ENCODE assay signal across 14 mouse cellular contexts in genomic region chr10:68102566-68102965, GRCm38 (mm10).
DNase-seq lines count a peak whose midpoint lies in the region; ATAC-seq and TF ChIP-seq lines count a peak whose summit lies in the region.
"Had no signal": no experiment of that assay in that cellular context is flagged by ENCODE, and none has a peak within 500 bp of the region (broad histone marks: within the 10 kb centered on the region; RNA-seq: fewer than 3 reads in every experiment).

No protein-coding gene starts in this region.

- no peaks in the 10 kb centered on the region for H3K27me3 ChIP-seq in stomach, embryonic 14.5 days (ENCODE audit: control insufficient read depth, insufficient read depth, low read length)
- no peaks in the 10 kb centered on the region for H3K27me3 ChIP-seq in stomach, postnatal 0 days (ENCODE audit: control insufficient read depth, insufficient read depth, low read length)
- no peaks in the 10 kb centered on the region for H3K27me3 ChIP-seq in heart, postnatal 0 days (ENCODE audit: control insufficient read depth, insufficient read depth, low read length)
- H3K27me3 ChIP-seq: hindbrain, embryonic 12.5 days; neural tube, embryonic 12.5 days had no signal

- TF ChIP-seq CTCF in stomach, postnatal 0 days (IDR thresholded peaks at IDR 0.05; ENCODE audit: low read depth): no peak
- no peak for TF ChIP-seq CTCF in heart, postnatal 0 days (IDR thresholded peaks at IDR 0.05; ENCODE audit: low read depth)

- H3K36me3 ChIP-seq in stomach, embryonic 14.5 days (ENCODE audit: control insufficient read depth, insufficient read depth, low read length): peaks cover 26% of the 10 kb centered on the region
- peaks cover 10% of the 10 kb centered on the region for H3K36me3 ChIP-seq in stomach, postnatal 0 days (ENCODE audit: control insufficient read depth, insufficient read depth, low read length)
- peaks cover 27% of the 10 kb centered on the region for H3K36me3 ChIP-seq in heart, postnatal 0 days (replicated peaks; ENCODE audit: control insufficient read depth, insufficient read depth, low read length)

- peaks cover 38% of the 10 kb centered on the region for H3K4me1 ChIP-seq in stomach, embryonic 14.5 days (ENCODE audit: control insufficient read depth, insufficient read depth, low read length)
- peaks cover 9% of the 10 kb centered on the region for H3K4me1 ChIP-seq in stomach, postnatal 0 days (replicated peaks; ENCODE audit: control insufficient read depth, insufficient read depth)
- H3K4me1 ChIP-seq in heart, postnatal 0 days (ENCODE audit: control insufficient read depth, insufficient read depth): peaks cover 38% of the 10 kb centered on the region

- ATAC-seq in stomach, embryonic 14.5 days (ENCODE audit: insufficient number of reproducible peaks, insufficient read depth, low FRiP score, low read depth): no peak
- ATAC-seq in stomach, postnatal 0 days (ENCODE audit: low FRiP score, low TSS enrichment): no peak
- ATAC-seq in heart, postnatal 0 days (ENCODE audit: insufficient read depth, low read depth): no peak
- ATAC-seq: intestine, postnatal 0 days; midbrain, embryonic 16.5 days had no signal

- H3K9me3 ChIP-seq in stomach, embryonic 14.5 days (ENCODE audit: control insufficient read depth, low read depth, low read length): no peaks in the 10 kb centered on the region
- no peaks in the 10 kb centered on the region for H3K9me3 ChIP-seq in stomach, postnatal 0 days (ENCODE audit: control insufficient read depth, low read length)
- H3K9me3 ChIP-seq in heart, postnatal 0 days (replicated peaks; ENCODE audit: control insufficient read depth, low read length): no peaks in the 10 kb centered on the region
- H3K9me3 ChIP-seq: hindbrain, embryonic 12.5 days; neural tube, embryonic 12.5 days had no signal

- DNase-seq in stomach, postnatal 0 days (ENCODE audit: low spot score): no peak
- peak; percentile 56 for DNase-seq in gastrocnemius, postnatal 25 days
- no peak for DNase-seq in heart, postnatal 0 days (ENCODE audit: low spot score)
- DNase-seq in c-Kit-positive CD71-positive TER-119-positive erythroid progenitor cells, embryonic 14.5 days (ENCODE audit: low spot score): no peak
- DNase-seq in frontal cortex, adult 2 months (ENCODE audit: extremely low spot score in 1 of 2, low spot score in 1 of 2): no peak
- DNase-seq in cerebellum, postnatal 14 days: no peak
- DNase-seq: cerebellum, adult 11-12 months; kidney, postnatal 14 days; lung, postnatal 4 days had no signal

- no peak overlapping the region for H3K4me2 ChIP-seq in stomach, embryonic 14.5 days (replicated peaks; ENCODE audit: low read depth, low read length)
- H3K4me2 ChIP-seq in stomach, postnatal 0 days (replicated peaks; ENCODE audit: low read depth): no peak overlapping the region
- H3K4me2 ChIP-seq in heart, postnatal 0 days (ENCODE audit: low read depth, low read length): no peak overlapping the region
- H3K4me2 ChIP-seq: hindbrain, embryonic 12.5 days; neural tube, embryonic 12.5 days had no signal

- H3K4me3 ChIP-seq in stomach, embryonic 14.5 days (ENCODE audit: low read depth, low read length): no peak overlapping the region
- no peak overlapping the region for H3K4me3 ChIP-seq in stomach, postnatal 0 days (ENCODE audit: low read depth, low read length)
- no peak overlapping the region for H3K4me3 ChIP-seq in heart, postnatal 0 days (ENCODE audit: low read depth, low read length)
- H3K4me3 ChIP-seq: hindbrain, embryonic 12.5 days; neural tube, embryonic 12.5 days had no signal

- H3K9ac ChIP-seq in stomach, embryonic 14.5 days (replicated peaks; ENCODE audit: low read depth, low read length): no peak overlapping the region
- H3K9ac ChIP-seq in stomach, postnatal 0 days (ENCODE audit: low read length): no peak overlapping the region
- H3K9ac ChIP-seq in heart, postnatal 0 days (replicated peaks; ENCODE audit: low read depth, low read length): no peak overlapping the region
- H3K9ac ChIP-seq: hindbrain, embryonic 12.5 days; neural tube, embryonic 12.5 days had no signal

- WGBS in stomach, embryonic 14.5 days: 92% methylated on average over 6 of the region's 6 CpGs
- 86% methylated on average over 6 of the region's 6 CpGs for WGBS in stomach, postnatal 0 days
- 32% methylated on average over 6 of the region's 6 CpGs for WGBS in heart, postnatal 0 days

- TF ChIP-seq EP300 in stomach, postnatal 0 days (optimal IDR thresholded peaks at IDR 0.05): no peak
- TF ChIP-seq EP300 in heart, postnatal 0 days (IDR thresholded peaks at IDR 0.05; ENCODE audit: low read depth): no peak

- 0 out of 2 replicates have a peak overlapping the region, but pooled peaks have one; percentile 39 for H3K27ac ChIP-seq in stomach, embryonic 14.5 days (ENCODE audit: low read length)
- H3K27ac ChIP-seq in stomach, postnatal 0 days (replicated peaks): no peak overlapping the region; the same call in 1 of the 2 replicates
- peak overlapping the region; percentile 43 for H3K27ac ChIP-seq in heart, postnatal 0 days (ENCODE audit: low read depth)
- H3K27ac ChIP-seq: hindbrain, embryonic 12.5 days; neural tube, embryonic 12.5 days had no signal
